Mouse (Mus musculus): ENCODE results near the gene Sh2b2. TPM values are rescaled to one million over a fixed set of nuclear protein-coding genes. Genes with fewer than 3 reads are reported as not detected.

Sh2b2 gene
- total and polyA plus RNA-seq, 3 experiments, result 0.55 to 6.7 (median 0.80) TPM

DNA sequence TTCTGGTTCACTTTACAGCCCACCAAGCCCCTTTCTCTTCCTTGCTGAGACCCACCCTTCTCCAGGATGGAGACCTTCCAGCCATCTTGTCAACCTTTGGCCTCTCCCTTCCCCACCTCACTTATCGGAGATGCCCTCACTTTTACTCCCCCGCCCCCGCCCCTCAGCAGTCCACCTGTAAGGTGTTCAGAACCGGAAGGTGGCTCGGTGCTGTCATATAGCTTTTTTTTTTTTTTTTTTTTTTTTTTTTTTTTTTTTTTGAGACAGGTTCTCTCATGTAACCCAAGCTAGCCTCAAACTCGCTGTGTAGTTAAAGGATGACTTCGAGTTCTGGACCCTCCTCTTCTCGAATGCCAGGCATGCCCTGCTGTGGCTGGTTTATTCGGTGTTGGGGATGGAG is 73.4 kb downstream of the Sh2b2 start:
- no peak for DNase-seq
- H3K4me1 ChIP-seq (ENCODE audit: control insufficient read depth, insufficient read depth, low read length), result peaks cover 5% of the 10 kb centered on the region
- no peaks in the 10 kb centered on the region for H3K36me3 ChIP-seq (ENCODE audit: control insufficient read depth, insufficient read depth, low read length)
- intact Hi-C loops (cut with DNase I), result no loop called here
- no peak overlapping the region for H3K4me3 ChIP-seq
- no peaks in the 10 kb centered on the region for H3K27me3 ChIP-seq (ENCODE audit: control insufficient read depth, insufficient read depth, low read length)
- H3K9ac ChIP-seq (ENCODE audit: low read depth, low read length), result no peak overlapping the region
- H3K27ac ChIP-seq, result no peak overlapping the region
- TF ChIP-seq CTCF (IDR thresholded peaks at IDR 0.05) (no peak), EP300 (IDR thresholded peaks at IDR 0.05; ENCODE audit: insufficient read depth, low read depth, low read length) (no peak), POLR2A (IDR thresholded peaks at IDR 0.05; ENCODE audit: insufficient read depth, low read depth, low read length) (no peak)
- 68% methylated on average over 9 of the region's 9 CpGs for WGBS
- no peaks in the 10 kb centered on the region for H3K79me2 ChIP-seq (replicated peaks; ENCODE audit: control insufficient read depth, insufficient read depth, low read length)

DNA sequence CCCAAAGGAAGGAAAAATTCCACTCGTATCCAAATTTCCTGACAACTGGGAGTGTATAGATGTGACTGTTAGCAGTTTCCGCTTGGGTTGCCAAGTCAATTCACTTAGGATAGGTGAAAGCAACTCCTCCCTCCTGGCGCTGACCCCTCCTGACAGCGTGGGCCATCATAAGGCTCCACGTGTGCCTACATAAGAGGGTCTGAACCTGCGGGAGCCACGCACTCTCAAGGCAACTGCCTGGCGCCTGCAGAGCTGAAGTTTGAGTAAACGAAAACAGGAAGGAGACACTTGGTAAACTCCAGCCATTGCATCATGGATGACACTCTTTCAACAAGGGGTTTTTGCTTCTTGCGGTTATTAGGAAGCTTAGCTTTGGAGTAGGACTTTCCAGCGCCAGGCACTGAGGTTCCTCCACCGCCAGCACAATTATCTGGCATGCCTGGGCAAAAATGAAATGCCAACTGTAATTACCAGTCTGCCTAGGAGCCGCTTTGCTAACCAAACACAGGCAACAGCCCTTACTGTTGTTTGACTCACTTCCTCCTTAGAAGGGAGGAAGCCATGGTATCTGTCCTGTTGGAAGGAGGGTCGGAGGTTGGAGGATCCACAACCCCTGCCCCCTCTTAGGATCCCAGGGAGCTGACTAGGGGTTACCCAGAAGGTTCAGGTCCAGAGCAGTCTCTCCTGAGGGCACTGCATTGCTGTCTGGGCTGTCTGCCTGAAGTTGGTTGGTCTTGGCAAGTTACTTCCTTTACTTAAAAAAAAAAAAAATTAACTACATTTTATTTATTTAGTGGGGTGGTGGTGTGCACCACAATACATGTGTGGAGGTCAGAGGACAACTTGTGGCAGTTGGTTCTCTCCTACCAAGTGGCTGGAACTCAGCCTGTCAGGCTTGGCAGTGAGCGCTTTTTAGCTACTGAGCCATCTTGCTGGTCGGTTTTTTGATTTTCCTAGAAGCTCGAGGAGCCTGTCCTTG is 74.7 kb downstream of the Sh2b2 start:
- Histone ChIP-seq H3K27ac (no peak overlapping the region), H3K9ac (ENCODE audit: low read depth, low read length) (no peak overlapping the region), H3K4me3 (no peak overlapping the region), H3K36me3 (ENCODE audit: control insufficient read depth, insufficient read depth, low read length) (no peaks in the 10 kb centered on the region), H3K4me1 (ENCODE audit: control insufficient read depth, insufficient read depth, low read length) (peaks cover 5% of the 10 kb centered on the region), H3K27me3 (ENCODE audit: control insufficient read depth, insufficient read depth, low read length) (no peaks in the 10 kb centered on the region), H3K79me2 (replicated peaks; ENCODE audit: control insufficient read depth, insufficient read depth, low read length) (no peaks in the 10 kb centered on the region)
- intact Hi-C loops (cut with DNase I), result loop anchor here (2.0 kb wide), 1 partner anchor 35 kb away; the partner anchor contains the start of genes Alkbh4 and Lrwd1
- no peak for DNase-seq
- WGBS, result 30% methylated on average over 17 of the region's 17 CpGs
- TF ChIP-seq EP300 (IDR thresholded peaks at IDR 0.05; ENCODE audit: insufficient read depth, low read depth, low read length), result no peak
- TF ChIP-seq CTCF (IDR thresholded peaks at IDR 0.05), result no peak
- TF ChIP-seq POLR2A (IDR thresholded peaks at IDR 0.05; ENCODE audit: insufficient read depth, low read depth, low read length), result no peak

DNA sequence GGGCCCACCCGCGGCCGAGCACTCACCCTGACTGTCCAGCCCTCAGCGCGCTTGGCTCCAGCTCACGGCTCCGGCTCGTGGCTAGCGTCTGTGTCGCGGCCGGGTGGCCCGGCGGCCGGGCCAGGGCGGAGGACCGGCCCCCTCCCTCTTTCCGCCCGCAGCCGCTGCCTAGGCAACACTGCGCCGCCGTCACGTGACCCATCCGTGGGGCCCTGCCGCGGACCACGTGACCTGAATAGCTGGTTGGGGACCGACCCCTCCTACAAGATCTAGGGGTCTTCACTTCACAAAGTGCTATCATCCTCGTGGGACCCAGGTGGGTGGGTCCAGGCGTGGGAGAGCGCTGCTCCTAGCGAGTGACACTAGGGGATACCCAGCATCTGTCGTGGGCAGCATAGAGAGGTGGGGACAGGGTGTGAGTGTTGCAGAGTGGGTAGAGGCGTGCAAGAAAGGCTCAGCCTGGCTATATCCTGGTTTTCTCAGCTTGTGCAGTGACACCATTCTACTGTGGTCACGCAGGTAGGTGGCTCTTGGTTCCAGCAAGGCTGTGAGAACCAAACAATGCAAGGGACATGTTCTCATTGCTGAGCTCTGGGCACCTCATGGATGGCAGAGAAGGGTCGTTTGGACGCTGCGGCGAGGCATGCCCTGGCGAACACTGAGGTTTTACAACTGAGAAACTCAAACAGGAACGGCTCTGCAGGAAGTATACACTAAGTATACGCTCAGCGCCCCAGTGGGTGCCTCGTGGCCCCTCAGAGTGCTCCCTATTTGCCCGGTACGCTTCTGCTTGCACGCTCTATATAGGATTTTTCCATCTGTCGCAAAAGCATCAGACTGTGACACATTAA is 75.6 kb downstream of the Sh2b2 start, which contains the start of gene Orai2:
Gene Orai2 (minus strand): TSS at position 202 of the 851 bp plus-strand sequence.
- WGBS, result 5% methylated on average over 49 of the region's 49 CpGs
- H3K4me1 ChIP-seq (ENCODE audit: control insufficient read depth, insufficient read depth, low read length), result peaks cover 5% of the 10 kb centered on the region
- no peaks in the 10 kb centered on the region for H3K36me3 ChIP-seq (ENCODE audit: control insufficient read depth, insufficient read depth, low read length)
- H3K27ac ChIP-seq, result no peak within 1 kb of the TSS; the same call in 1 of the 2 replicates
- intact Hi-C loops (cut with DNase I), result loop anchor here (2.0 kb wide), 1 partner anchor 34 kb away; the partner anchor contains the start of genes Alkbh4 and Lrwd1
- H3K4me3 ChIP-seq, result peak within 1 kb of the TSS; percentile 60
- peak within 1 kb of the TSS; percentile 72 for H3K9ac ChIP-seq (ENCODE audit: low read depth, low read length)
- peak; percentile 85 to 89 for DNase-seq
- no peaks in the 10 kb centered on the region for H3K27me3 ChIP-seq (ENCODE audit: control insufficient read depth, insufficient read depth, low read length)
- no peaks in the 10 kb centered on the region for H3K79me2 ChIP-seq (replicated peaks; ENCODE audit: control insufficient read depth, insufficient read depth, low read length)
- TF ChIP-seq POLR2A (IDR thresholded peaks at IDR 0.05; ENCODE audit: insufficient read depth, low read depth, low read length), result no peak
- no peak for TF ChIP-seq EP300 (IDR thresholded peaks at IDR 0.05; ENCODE audit: insufficient read depth, low read depth, low read length)
- TF ChIP-seq CTCF (IDR thresholded peaks at IDR 0.05), result no peak

DNA sequence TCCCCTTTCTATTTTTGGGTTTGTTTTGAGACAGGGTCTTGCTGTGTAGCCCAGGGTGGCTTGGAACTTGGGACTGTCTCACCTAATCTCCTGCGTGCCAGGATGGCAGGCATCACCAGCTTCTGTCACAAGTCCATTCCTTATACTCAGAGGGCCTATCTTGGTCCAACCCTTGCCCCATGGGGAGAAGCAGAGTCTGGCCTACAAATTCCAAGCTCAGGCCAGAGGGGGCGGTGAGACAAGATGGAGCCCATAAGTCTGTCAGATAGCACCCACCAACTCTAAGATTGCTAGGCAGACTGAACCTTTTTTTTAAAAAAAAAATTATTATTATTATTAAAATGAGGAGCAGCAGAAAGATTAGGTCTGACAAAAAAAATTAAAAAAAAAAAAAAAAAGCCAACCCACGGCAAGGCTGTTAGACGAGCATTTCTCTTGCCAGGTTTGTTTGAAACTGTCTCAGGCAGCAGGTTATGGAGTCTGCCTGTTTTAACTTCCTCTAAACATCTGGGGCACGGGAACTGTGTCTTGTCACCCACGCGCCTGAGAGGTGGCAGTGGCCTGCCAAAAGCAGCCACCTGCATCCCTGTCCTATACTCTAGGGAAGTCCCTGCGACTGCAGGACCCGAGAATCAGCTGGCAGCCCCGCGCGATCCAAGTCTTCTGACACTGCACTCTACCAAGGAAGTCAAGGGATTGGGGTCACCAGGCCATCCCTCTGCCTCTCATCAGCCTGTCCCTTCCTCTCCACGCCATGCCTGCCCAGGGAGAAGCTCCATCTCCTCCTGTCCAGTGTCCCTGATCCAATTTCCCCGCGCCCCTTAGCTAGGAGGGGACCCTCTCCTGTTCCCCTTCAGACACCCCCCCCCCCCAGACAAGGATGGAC is 76.5 kb downstream of the Sh2b2 start:
- intact Hi-C loops (cut with DNase I), result loop anchor here (2.0 kb wide), 1 partner anchor 33 kb away; the partner anchor contains the start of genes Alkbh4 and Lrwd1
- Histone ChIP-seq H3K9ac (ENCODE audit: low read depth, low read length) (peak overlapping the region; percentile 72), H3K27ac (no peak overlapping the region; the same call in 1 of the 2 replicates), H3K4me3 (peak overlapping the region; percentile 60), H3K4me1 (ENCODE audit: control insufficient read depth, insufficient read depth, low read length) (peaks cover 5% of the 10 kb centered on the region), H3K27me3 (ENCODE audit: control insufficient read depth, insufficient read depth, low read length) (no peaks in the 10 kb centered on the region), H3K36me3 (ENCODE audit: control insufficient read depth, insufficient read depth, low read length) (no peaks in the 10 kb centered on the region), H3K79me2 (replicated peaks; ENCODE audit: control insufficient read depth, insufficient read depth, low read length) (no peaks in the 10 kb centered on the region)
- TF ChIP-seq CTCF (IDR thresholded peaks at IDR 0.05), result no peak
- TF ChIP-seq POLR2A (IDR thresholded peaks at IDR 0.05; ENCODE audit: insufficient read depth, low read depth, low read length), result no peak
- no peak for TF ChIP-seq EP300 (IDR thresholded peaks at IDR 0.05; ENCODE audit: insufficient read depth, low read depth, low read length)
- DNase-seq, result peak in 1 of 2 experiments; percentile 52
- WGBS, result 13% methylated on average over 15 of the region's 15 CpGs

Other genes with a start within 250 kb of the Sh2b2 start
- 10 to 100 TPM; 16.7 to 18.6 TPM for gene Upk3b, start 208.1 kb downstream of the Sh2b2 start, total RNA-seq (2021)
- 25.8 and 30.5 TPM in 2 replicates for gene Upk3b, start 208.1 kb downstream of the Sh2b2 start, polyA plus RNA-seq (2012; rRNA removed)
- not detected for gene Upk3bl, start 192.1 kb downstream of the Sh2b2 start, total RNA-seq (2021)
- not detected in 2 replicates for gene Upk3bl, start 192.1 kb downstream of the Sh2b2 start, polyA plus RNA-seq (2012; rRNA removed)
- gene Rasa4, start 162.6 kb downstream of the Sh2b2 start, total RNA-seq (2021), result 1 to 10 TPM; 3.8 to 4.7 TPM
- gene Rasa4, start 162.6 kb downstream of the Sh2b2 start, polyA plus RNA-seq (2012; rRNA removed), result 6.0 and 8.1 TPM in 2 replicates
- 10 to 100 TPM; 63.5 to 89.3 TPM for gene Polr2j, start 129.9 kb downstream of the Sh2b2 start, total RNA-seq (2021)
- gene Polr2j, start 129.9 kb downstream of the Sh2b2 start, polyA plus RNA-seq (2012; rRNA removed), result 66.9 and 70.9 TPM in 2 replicates
- gene Lrwd1, start 110.5 kb downstream of the Sh2b2 start, total RNA-seq (2021), result 1 to 10 TPM; 5.4 to 5.5 TPM
- 11.5 and 12.3 TPM in 2 replicates for gene Lrwd1, start 110.5 kb downstream of the Sh2b2 start, polyA plus RNA-seq (2012; rRNA removed)
- 1 to 10 TPM; 5.3 to 6.4 TPM for gene Alkbh4, start 110.4 kb downstream of the Sh2b2 start, total RNA-seq (2021)
- 6.2 and 9.7 TPM in 2 replicates for gene Alkbh4, start 110.4 kb downstream of the Sh2b2 start, polyA plus RNA-seq (2012; rRNA removed)
- 1 to 10 TPM in 1 of 2 experiments, under 1 TPM in 1; 0.76 to 1.6 TPM for gene Orai2, start 75.8 kb downstream of the Sh2b2 start, total RNA-seq (2021)
- 2.9 and 5.5 TPM in 2 replicates for gene Orai2, start 75.8 kb downstream of the Sh2b2 start, polyA plus RNA-seq (2012; rRNA removed)
- gene Prkrip1, start 47.6 kb downstream of the Sh2b2 start, total RNA-seq (2021), result 10 to 100 TPM; 16.8 to 19.0 TPM
- gene Prkrip1, start 47.6 kb downstream of the Sh2b2 start, polyA plus RNA-seq (2012; rRNA removed), result 8.2 and 9.2 TPM in 2 replicates

Data from heart, adult 2 months (tissue).